Mouse (Mus musculus): ENCODE measurements around the gene Fbxo24. TPM values are rescaled to one million over a fixed set of nuclear protein-coding genes. Genes with fewer than 3 reads are reported as not detected.

Fbxo24 gene
- 0.23 and 0.25 TPM in 2 replicates for polyA plus RNA-seq (2016; fragmentation: Nextera tagmentation; extraction: Ambion mirVana)

GRCm38 (mm10) chr5:137628498-137629305, at the start of gene Fbxo24, which contains the start of the genes Lrch4 and Gm20605:
Fbxo24 (minus strand) TSS chr5:137629002.
Lrch4 (plus strand) TSS chr5:137629121.
Gm20605 (plus strand) TSS chr5:137629175.
- WGBS: under 1% methylated on average over 45 of the region's 46 CpGs
- H3K9ac ChIP-seq: peak within 1 kb of the TSS; percentile 75
- no peaks in the 10 kb centered on the region for H3K9me3 ChIP-seq (replicated peaks)
- H3K36me3 ChIP-seq: peaks cover 4% of the 10 kb centered on the region; the same call in 1 of the 2 replicates
- H3K27ac ChIP-seq: peak within 1 kb of the TSS; percentile 87
- peak within 1 kb of the TSS; percentile 67 for H3K4me3 ChIP-seq
- peak; percentile 98 for ATAC-seq (ENCODE audit: low FRiP score)
- H3K27me3 ChIP-seq: no peaks in the 10 kb centered on the region
- peaks cover 40% of the 10 kb centered on the region for H3K4me1 ChIP-seq
- peak within 1 kb of the TSS; percentile 86 for H3K4me2 ChIP-seq (replicated peaks)

- no peaks in the 10 kb centered on the region for H3K27me3 ChIP-seq
- peaks cover 7% of the 10 kb centered on the region for H3K4me1 ChIP-seq
- no peak overlapping the region for H3K27ac ChIP-seq
- no peak overlapping the region for H3K4me2 ChIP-seq (replicated peaks)
- peaks cover 6% of the 10 kb centered on the region for H3K36me3 ChIP-seq
- no peak overlapping the region for H3K9ac ChIP-seq
- H3K9me3 ChIP-seq (replicated peaks): no peaks in the 10 kb centered on the region
- ATAC-seq (ENCODE audit: low FRiP score): no peak
- WGBS: 96% methylated on average over 8 of the region's 8 CpGs
- H3K4me3 ChIP-seq: no peak overlapping the region
Measured at GRCm38 (mm10) chr5:137677859-137678258, 49.1 kb upstream of the Fbxo24 start.

GRCm38 (mm10) chr5:137674786-137675185, 46.0 kb upstream of the Fbxo24 start:
- Histone ChIP-seq H3K9ac (no peak overlapping the region), H3K27ac (no peak overlapping the region), H3K36me3 (0 out of 2 replicates have a peak, but pooled peaks cover 3% of the 10 kb centered on the region), H3K4me2 (replicated peaks) (no peak overlapping the region), H3K4me3 (no peak overlapping the region), H3K27me3 (no peaks in the 10 kb centered on the region), H3K4me1 (peaks cover 15% of the 10 kb centered on the region), H3K9me3 (replicated peaks) (no peaks in the 10 kb centered on the region)
- no peak for ATAC-seq (ENCODE audit: low FRiP score)
- 96% methylated on average over 8 of the region's 8 CpGs for WGBS

GRCm38 (mm10) chr5:137673015-137673414, 44.2 kb upstream of the Fbxo24 start:
- Histone ChIP-seq H3K4me3 (no peak overlapping the region), H3K4me1 (peaks cover 15% of the 10 kb centered on the region), H3K4me2 (replicated peaks) (no peak overlapping the region), H3K36me3 (0 out of 2 replicates have a peak, but pooled peaks cover 3% of the 10 kb centered on the region), H3K9ac (0 out of 2 replicates have a peak overlapping the region, but pooled peaks have one; percentile 18), H3K27me3 (no peaks in the 10 kb centered on the region), H3K27ac (no peak overlapping the region), H3K9me3 (replicated peaks) (no peaks in the 10 kb centered on the region)
- no peak for ATAC-seq (ENCODE audit: low FRiP score)
- 94% methylated on average over 6 of the region's 6 CpGs for WGBS

- peaks cover 7% of the 10 kb centered on the region; the same call in 1 of the 2 replicates for H3K36me3 ChIP-seq
- H3K9me3 ChIP-seq (replicated peaks): no peaks in the 10 kb centered on the region
- H3K4me3 ChIP-seq: no peak overlapping the region
- H3K4me1 ChIP-seq: peaks cover 15% of the 10 kb centered on the region
- 87% methylated on average over 5 of the region's 5 CpGs for WGBS
- H3K4me2 ChIP-seq (replicated peaks): no peak overlapping the region
- H3K27ac ChIP-seq: 0 out of 2 replicates have a peak overlapping the region, but pooled peaks have one; percentile 36
- no peak overlapping the region for H3K9ac ChIP-seq
- ATAC-seq (ENCODE audit: low FRiP score): no peak
- H3K27me3 ChIP-seq: no peaks in the 10 kb centered on the region
Measured at GRCm38 (mm10) chr5:137672361-137672760, 43.6 kb upstream of the Fbxo24 start.

GRCm38 (mm10) chr5:137671443-137672240, 42.8 kb upstream of the Fbxo24 start:
- H3K9ac ChIP-seq: peak overlapping the region; percentile 29; the same call in 1 of the 2 replicates
- 40% methylated on average over 9 of the region's 9 CpGs for WGBS
- ATAC-seq (ENCODE audit: low FRiP score): no peak

GRCm38 (mm10) chr5:137670240-137670639, 41.4 kb upstream of the Fbxo24 start:
- H3K4me1 ChIP-seq: peaks cover 15% of the 10 kb centered on the region
- no peak overlapping the region for H3K4me2 ChIP-seq (replicated peaks)
- ATAC-seq (ENCODE audit: low FRiP score): no peak
- WGBS: 97% methylated on average over 1 of the region's 1 CpGs
- peaks cover 21% of the 10 kb centered on the region for H3K36me3 ChIP-seq
- no peak overlapping the region for H3K9ac ChIP-seq
- H3K9me3 ChIP-seq (replicated peaks): no peaks in the 10 kb centered on the region
- H3K4me3 ChIP-seq: no peak overlapping the region
- H3K27me3 ChIP-seq: no peaks in the 10 kb centered on the region
- no peak overlapping the region for H3K27ac ChIP-seq

More at GRCm38 (mm10) chr5:137671443-137672240, 42.8 kb upstream of the Fbxo24 start:
- Histone ChIP-seq H3K36me3 (peaks cover 10% of the 10 kb centered on the region), H3K4me2 (replicated peaks) (no peak overlapping the region), H3K9me3 (replicated peaks) (no peaks in the 10 kb centered on the region), H3K4me1 (peaks cover 15% of the 10 kb centered on the region), H3K27ac (peak overlapping the region; percentile 36), H3K4me3 (no peak overlapping the region), H3K27me3 (no peaks in the 10 kb centered on the region)

GRCm38 (mm10) chr5:137668971-137669370, 40.2 kb upstream of the Fbxo24 start:
- 82% methylated on average over 10 of the region's 10 CpGs for WGBS
- Histone ChIP-seq H3K27me3 (no peaks in the 10 kb centered on the region), H3K9me3 (replicated peaks) (no peaks in the 10 kb centered on the region), H3K36me3 (peaks cover 33% of the 10 kb centered on the region), H3K27ac (no peak overlapping the region), H3K9ac (no peak overlapping the region), H3K4me3 (no peak overlapping the region), H3K4me2 (replicated peaks) (no peak overlapping the region), H3K4me1 (peaks cover 15% of the 10 kb centered on the region)
- no peak for ATAC-seq (ENCODE audit: low FRiP score)

GRCm38 (mm10) chr5:137663057-137663456, 34.3 kb upstream of the Fbxo24 start:
- ATAC-seq (ENCODE audit: low FRiP score): no peak
- H3K9ac ChIP-seq: no peak overlapping the region
- no peaks in the 10 kb centered on the region for H3K4me1 ChIP-seq
- no peaks in the 10 kb centered on the region for H3K9me3 ChIP-seq (replicated peaks)
- H3K4me2 ChIP-seq (replicated peaks): no peak overlapping the region
- 72% methylated on average over 9 of the region's 9 CpGs for WGBS
- no peak overlapping the region for H3K4me3 ChIP-seq
- H3K27ac ChIP-seq: no peak overlapping the region
- H3K27me3 ChIP-seq: no peaks in the 10 kb centered on the region
- H3K36me3 ChIP-seq: peaks cover 79% of the 10 kb centered on the region

GRCm38 (mm10) chr5:137660064-137660688, 31.4 kb upstream of the Fbxo24 start:
- H3K9ac ChIP-seq: no peak overlapping the region
- H3K27me3 ChIP-seq: no peaks in the 10 kb centered on the region
- no peak for ATAC-seq (ENCODE audit: low FRiP score)
- H3K4me2 ChIP-seq (replicated peaks): no peak overlapping the region
- no peak overlapping the region for H3K4me3 ChIP-seq
- no peaks in the 10 kb centered on the region for H3K4me1 ChIP-seq
- H3K27ac ChIP-seq: no peak overlapping the region
- H3K9me3 ChIP-seq (replicated peaks): no peaks in the 10 kb centered on the region
- 93% methylated on average over 6 of the region's 6 CpGs for whole genome bisulfite sequencing
- H3K36me3 ChIP-seq: peaks cover 64% of the 10 kb centered on the region

GRCm38 (mm10) chr5:137656977-137657376, 28.2 kb upstream of the Fbxo24 start:
- H3K27ac ChIP-seq: no peak overlapping the region
- H3K4me3 ChIP-seq: no peak overlapping the region
- 38% methylated on average over 6 of the region's 6 CpGs for WGBS
- no peaks in the 10 kb centered on the region for H3K9me3 ChIP-seq (replicated peaks)
- peaks cover 57% of the 10 kb centered on the region for H3K36me3 ChIP-seq
- H3K9ac ChIP-seq: no peak overlapping the region
- no peaks in the 10 kb centered on the region for H3K27me3 ChIP-seq
- no peaks in the 10 kb centered on the region for H3K4me1 ChIP-seq
- H3K4me2 ChIP-seq (replicated peaks): no peak overlapping the region
- peak; percentile 39; the same call in 1 of the 2 replicates for ATAC-seq (ENCODE audit: low FRiP score)

GRCm38 (mm10) chr5:137654746-137655145, 25.9 kb upstream of the Fbxo24 start:
- 85% methylated on average over 7 of the region's 7 CpGs for whole genome bisulfite sequencing
- no peak for ATAC-seq (ENCODE audit: low FRiP score)

More at GRCm38 (mm10) chr5:137654746-137655145, 25.9 kb upstream of the Fbxo24 start:
- peaks cover 5% of the 10 kb centered on the region for H3K4me1 ChIP-seq
- H3K4me3 ChIP-seq: no peak overlapping the region
- no peak overlapping the region for H3K27ac ChIP-seq
- H3K36me3 ChIP-seq: peaks cover 49% of the 10 kb centered on the region
- H3K4me2 ChIP-seq (replicated peaks): no peak overlapping the region
- H3K27me3 ChIP-seq: no peaks in the 10 kb centered on the region
- H3K9ac ChIP-seq: no peak overlapping the region
- no peaks in the 10 kb centered on the region for H3K9me3 ChIP-seq (replicated peaks)
